Mouse (Mus musculus) heart, embryonic 16.5 days (tissue): ENCODE results near the gene Eif4a1. TPM values are rescaled to one million over a fixed set of nuclear protein-coding genes. Genes with fewer than 3 reads are reported as not detected.

Source experiments
- ATAC-seq: fragments of 200-750 bp; cut with Nextera tagmentation; replicated peaks from 2 replicates; pipeline ENCODE4 v1.8.0; 2017; ENCODE audit warnings: moderate number of reproducible peaks; ENCODE audit not compliant: insufficient read depth, low FRiP score; ENCODE audit errors: extremely low read depth
- H3K27ac ChIP-seq: fragments of 300-500 bp; sonication (generic); 2 replicates; pipeline ENCODE4 v1.5.1; 2014; ENCODE audit warnings: mild to moderate bottlenecking, low read length, control low read depth, moderate library complexity
- H3K27me3 ChIP-seq: fragments of 300-500 bp; sonication (generic); 2 replicates; pipeline ENCODE4 v1.6.1; 2014; ENCODE audit warnings: low read length, mixed read lengths; ENCODE audit not compliant: control insufficient read depth, insufficient read depth
- H3K36me3 ChIP-seq: fragments of 300-500 bp; sonication (generic); 2 replicates; pipeline ENCODE4 v1.6.1; 2014; ENCODE audit not compliant: control insufficient read depth, insufficient read depth
- H3K4me1 ChIP-seq: fragments of 300-500 bp; sonication (generic); 2 replicates; pipeline ENCODE4 v1.6.1; 2014; ENCODE audit warnings: low read length, mixed read lengths; ENCODE audit not compliant: control insufficient read depth, insufficient read depth
- H3K4me2 ChIP-seq: fragments of 300-500 bp; sonication (generic); 2 replicates; pipeline ENCODE4 v1.6.1; 2014; ENCODE audit warnings: low read depth, mild to moderate bottlenecking, control low read depth, low read length
- H3K4me3 ChIP-seq: fragments of 300-500 bp; sonication (generic); 2 replicates; pipeline ENCODE4 v1.5.1; 2014; ENCODE audit warnings: mild to moderate bottlenecking, control low read depth, low read length
- H3K9ac ChIP-seq: fragments of 300-500 bp; sonication (generic); 2 replicates; pipeline ENCODE4 v1.6.1; 2014; ENCODE audit warnings: low read length, control low read depth
- H3K9me3 ChIP-seq: fragments of 300-500 bp; sonication (generic); replicated peaks from 2 replicates; pipeline ENCODE4 v1.6.1; 2016; ENCODE audit warnings: low read length; ENCODE audit not compliant: control insufficient read depth
- WGBS: fragments of 180-500 bp; shearing (Covaris S2); extraction: QIAGEN DNeasy Blood & Tissue Kit; methylation state at CpG from one replicate; pipeline ENCODE4 v1.1.7; 2014; 5-methylcytosine and 5-hydroxymethylcytosine counted together
- polyA plus RNA-seq: library from polyadenylated mRNA; unstranded; fragments of >200 nt; fragmentation: Nextera tagmentation; extraction: Ambion mirVana; gene quantifications from 2 replicates; pipeline ENCODE4 v1.2.1, GENCODE M21; 2015

Eif4a1 gene
- polyA plus RNA-seq, 1 experiment from 2014 or later, result 346 TPM

GRCm38 (mm10) chr11:69682840-69683533 lies 10.8 kb upstream of the Eif4a1 start:
- peak overlapping the region; percentile 97 for H3K27ac ChIP-seq
- WGBS, result 22% methylated on average over 12 of the region's 12 CpGs
- H3K4me3 ChIP-seq, result peak overlapping the region; percentile 90
- ATAC-seq, result 0 out of 2 replicates have a peak, but pooled peaks have one; percentile 33
- peak overlapping the region; percentile 78 for H3K4me2 ChIP-seq
- no peaks in the 10 kb centered on the region for H3K27me3 ChIP-seq
- H3K9ac ChIP-seq, result peak overlapping the region; percentile 56
- H3K4me1 ChIP-seq, result peaks cover 31% of the 10 kb centered on the region
- H3K9me3 ChIP-seq, result no peaks in the 10 kb centered on the region
- peaks cover 12% of the 10 kb centered on the region for H3K36me3 ChIP-seq

DNA sequence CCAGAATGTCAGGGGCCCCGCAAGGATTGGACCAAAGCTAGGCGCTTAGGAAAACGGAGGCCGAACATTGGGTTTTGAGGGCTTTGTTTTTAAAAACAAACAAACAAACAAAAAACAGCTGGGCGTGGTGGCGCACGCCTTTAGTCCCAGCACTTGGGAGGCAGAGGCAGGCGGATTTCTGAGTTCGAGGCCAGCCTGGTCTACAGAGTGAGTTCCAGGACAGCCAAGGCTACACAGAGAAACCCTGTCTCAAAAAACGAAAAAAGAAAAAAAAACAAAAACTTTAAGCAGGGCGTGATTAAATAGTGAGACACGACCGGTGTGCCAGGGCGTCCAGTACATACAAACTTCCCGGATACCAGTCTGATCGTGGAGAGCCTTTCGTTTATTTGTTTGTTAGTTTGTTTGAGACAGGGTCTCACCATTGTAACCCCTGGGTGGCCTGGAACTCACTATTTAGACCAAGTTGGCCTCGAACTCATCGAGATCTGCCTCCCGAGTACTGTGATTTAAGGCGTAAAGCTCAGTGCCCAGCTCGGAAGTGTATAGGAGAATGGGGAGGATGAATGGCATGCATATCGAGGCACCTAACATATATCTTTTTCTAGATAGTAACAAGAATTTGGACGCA lies 10.1 kb upstream of the Eif4a1 start:
- ATAC-seq, result no peak
- Histone ChIP-seq H3K27me3 (no peaks in the 10 kb centered on the region), H3K27ac (peak overlapping the region; percentile 97), H3K36me3 (peaks cover 17% of the 10 kb centered on the region), H3K9me3 (no peaks in the 10 kb centered on the region), H3K4me3 (peak overlapping the region; percentile 90), H3K4me1 (peaks cover 31% of the 10 kb centered on the region), H3K4me2 (peak overlapping the region; percentile 78), H3K9ac (peak overlapping the region; percentile 88)
- WGBS, result 24% methylated on average over 24 of the region's 24 CpGs

DNA sequence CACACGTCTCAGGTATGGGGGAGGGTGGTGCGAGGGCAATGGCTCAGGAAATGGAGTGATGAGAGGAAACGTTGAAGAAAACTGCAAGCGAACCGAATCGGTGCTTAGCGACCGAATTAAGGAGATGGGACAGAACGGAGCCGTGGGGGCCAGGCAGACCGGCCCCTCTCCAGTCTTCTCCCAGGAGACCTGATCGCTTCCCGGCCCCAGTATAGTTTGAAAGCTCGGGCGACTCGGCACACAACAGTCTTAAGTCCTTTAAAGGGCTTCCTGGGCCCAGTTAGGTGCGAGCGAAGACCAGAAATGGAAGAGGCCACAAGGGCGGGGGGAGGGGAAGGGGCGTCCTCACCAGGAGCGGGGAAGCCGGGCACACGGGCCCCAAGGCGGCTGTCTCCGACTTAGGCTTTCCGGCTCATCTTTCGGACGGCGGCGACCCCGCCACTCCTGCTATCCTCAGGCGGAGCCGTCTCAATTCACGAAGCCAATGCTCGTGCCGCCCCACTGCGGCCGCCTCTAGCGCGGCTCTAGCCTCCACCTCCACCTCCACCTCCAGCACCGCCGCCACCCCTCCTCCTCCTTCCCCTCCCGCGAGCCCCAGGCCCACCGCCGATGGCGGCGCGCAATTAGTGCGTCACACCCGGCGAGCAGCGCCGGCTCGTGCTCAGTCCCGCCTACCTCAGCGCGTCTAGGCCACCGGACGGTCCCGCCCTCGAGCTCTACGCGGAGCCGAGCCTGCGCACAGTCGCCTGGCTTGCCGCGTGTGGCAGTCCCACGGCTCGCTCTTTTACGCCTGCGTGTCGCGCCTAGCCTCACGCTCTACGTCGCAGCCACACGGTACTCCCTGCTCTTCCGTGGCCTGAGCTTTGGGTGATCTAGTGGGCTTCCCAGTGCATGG lies 9.3 kb upstream of the Eif4a1 start, which contains the start of gene Senp3:
Gene Senp3 (minus strand): TSS at position 771 of the 895 bp plus-strand sequence.
- Histone ChIP-seq H3K27ac (peak within 1 kb of the TSS; percentile 97), H3K9me3 (no peaks in the 10 kb centered on the region), H3K36me3 (peaks cover 23% of the 10 kb centered on the region), H3K4me2 (peak within 1 kb of the TSS; percentile 78), H3K27me3 (no peaks in the 10 kb centered on the region), H3K4me3 (peak within 1 kb of the TSS; percentile 90), H3K4me1 (peaks cover 31% of the 10 kb centered on the region), H3K9ac (peak within 1 kb of the TSS; percentile 88)
- WGBS, result under 1% methylated on average over 78 of the region's 80 CpGs
- peak; percentile 93 for ATAC-seq

- Histone ChIP-seq H3K27ac (no peak overlapping the region), H3K4me2 (peak overlapping the region; percentile 78), H3K9me3 (no peaks in the 10 kb centered on the region), H3K4me1 (peaks cover 20% of the 10 kb centered on the region), H3K27me3 (no peaks in the 10 kb centered on the region), H3K36me3 (peaks cover 30% of the 10 kb centered on the region), H3K4me3 (no peak overlapping the region), H3K9ac (no peak overlapping the region; the same call in 1 of the 2 replicates)
- WGBS, result 89% methylated on average over 30 of the region's 30 CpGs
- no peak for ATAC-seq
These were observed 8.1 kb upstream of the Eif4a1 start for GRCm38 (mm10) chr11:69680136-69680855.

DNA sequence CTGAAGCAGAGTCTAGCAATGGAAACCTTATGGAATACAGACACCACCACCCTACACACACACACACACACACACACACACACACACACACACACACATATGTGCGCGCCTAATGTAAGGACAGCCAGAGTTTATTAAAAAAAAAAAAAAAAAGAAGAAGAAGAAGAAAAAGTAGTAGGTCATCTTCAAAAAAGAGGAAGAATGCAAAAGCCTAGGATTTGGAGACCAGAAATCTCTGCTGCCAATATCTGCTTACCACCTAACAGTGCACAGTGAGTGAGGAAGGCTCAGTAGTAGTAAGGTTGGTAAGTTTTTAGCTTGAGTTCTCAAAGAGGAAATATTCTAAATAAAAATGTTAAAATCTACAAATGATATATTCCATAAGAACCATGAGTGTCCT lies 6.9 kb upstream of the Eif4a1 start:
- H3K27me3 ChIP-seq, result no peaks in the 10 kb centered on the region
- no peak for ATAC-seq

GRCm38 (mm10) chr11:69671726-69672124 lies 498 bp downstream of the Eif4a1 start:
- no peaks in the 10 kb centered on the region for H3K9me3 ChIP-seq
- no peaks in the 10 kb centered on the region for H3K27me3 ChIP-seq
- under 1% methylated on average over 43 of the region's 43 CpGs for WGBS
- H3K27ac ChIP-seq, result peak overlapping the region; percentile 98
- peaks cover 23% of the 10 kb centered on the region for H3K4me1 ChIP-seq
- H3K36me3 ChIP-seq, result peaks cover 61% of the 10 kb centered on the region
- 0 out of 2 replicates have a peak, but pooled peaks have one; percentile 2 for ATAC-seq
- H3K4me2 ChIP-seq, result peak overlapping the region; percentile 97
- H3K9ac ChIP-seq, result peak overlapping the region; percentile 100
- peak overlapping the region; percentile 100 for H3K4me3 ChIP-seq

More for the DNA sequence above, 6.9 kb upstream of the Eif4a1 start:
- Histone ChIP-seq H3K27ac (no peak overlapping the region), H3K9me3 (no peaks in the 10 kb centered on the region), H3K9ac (no peak overlapping the region), H3K4me1 (peaks cover 17% of the 10 kb centered on the region), H3K36me3 (peaks cover 40% of the 10 kb centered on the region), H3K4me3 (no peak overlapping the region), H3K4me2 (no peak overlapping the region)
- WGBS, result no CpG with 5 or more reads among the region's 2 CpGs

GRCm38 (mm10) chr11:69670786-69671725 lies 1.2 kb downstream of the Eif4a1 start:
- Histone ChIP-seq H3K4me1 (peaks cover 23% of the 10 kb centered on the region), H3K36me3 (peaks cover 61% of the 10 kb centered on the region), H3K27ac (peak overlapping the region; percentile 98), H3K9me3 (no peaks in the 10 kb centered on the region), H3K4me3 (peak overlapping the region; percentile 100), H3K27me3 (no peaks in the 10 kb centered on the region), H3K4me2 (peak overlapping the region; percentile 97), H3K9ac (peak overlapping the region; percentile 100)
- ATAC-seq, result peak; percentile 71
- WGBS, result under 1% methylated on average over 51 of the region's 61 CpGs

GRCm38 (mm10) chr11:69666665-69667005 lies 5.6 kb downstream of the Eif4a1 start:
- Histone ChIP-seq H3K9me3 (no peaks in the 10 kb centered on the region), H3K9ac (no peak overlapping the region), H3K27ac (no peak overlapping the region), H3K4me2 (no peak overlapping the region), H3K4me1 (peaks cover 27% of the 10 kb centered on the region), H3K36me3 (peaks cover 52% of the 10 kb centered on the region), H3K27me3 (no peaks in the 10 kb centered on the region), H3K4me3 (no peak overlapping the region)
- WGBS, result 87% methylated on average over 3 of the region's 3 CpGs
- no peak for ATAC-seq
